Mouse (Mus musculus) CD8-positive naive resting alpha-beta T cell, adult 2 months (primary cell): Measurements from ENCODE around the gene Cntnap4.
"Not testable (repeated sequence)": the region's sequence is repeated elsewhere in the genome, so short reads cannot be mapped to it uniquely, and the experiment has no call there.

Experiments
- DNase-seq, 2 experiments: peaks; one replicate each; pipeline ENCODE4 v3.0.0; 2022; ENCODE audit warnings: low read depth in 2 of 2, low spot score in 2 of 2

Gene Cntnap4

GRCm38 (mm10) chr8:112724918-112725317, 155.1 kb downstream of the Cntnap4 start:
- no peak for DNase-seq

GRCm38 (mm10) chr8:112730583-112731432, 161.0 kb downstream of the Cntnap4 start:
- DNase-seq: no peak

GRCm38 (mm10) chr8:112735575-112735974, 165.7 kb downstream of the Cntnap4 start:
- DNase-seq: no peak

DNA sequence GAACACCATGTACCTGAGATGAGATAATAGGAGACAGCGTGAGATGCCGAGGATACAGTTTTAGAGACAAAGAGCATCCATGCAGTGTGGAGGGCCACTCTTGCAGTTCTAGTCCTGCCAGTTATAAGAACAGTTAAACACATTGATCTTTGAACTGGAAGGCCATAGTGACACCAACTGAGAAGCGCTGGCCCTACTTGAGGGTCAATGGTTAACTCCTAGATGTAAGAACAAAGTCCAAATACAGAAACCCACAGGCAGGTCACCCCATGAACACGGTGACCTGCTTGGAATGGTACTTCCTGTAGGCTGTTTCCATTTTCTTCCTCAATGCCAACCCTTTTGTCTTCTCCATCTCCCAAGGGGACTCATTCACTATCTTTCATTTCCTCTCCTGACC, 173.5 kb downstream of the Cntnap4 start:
- DNase-seq: no peak

DNA sequence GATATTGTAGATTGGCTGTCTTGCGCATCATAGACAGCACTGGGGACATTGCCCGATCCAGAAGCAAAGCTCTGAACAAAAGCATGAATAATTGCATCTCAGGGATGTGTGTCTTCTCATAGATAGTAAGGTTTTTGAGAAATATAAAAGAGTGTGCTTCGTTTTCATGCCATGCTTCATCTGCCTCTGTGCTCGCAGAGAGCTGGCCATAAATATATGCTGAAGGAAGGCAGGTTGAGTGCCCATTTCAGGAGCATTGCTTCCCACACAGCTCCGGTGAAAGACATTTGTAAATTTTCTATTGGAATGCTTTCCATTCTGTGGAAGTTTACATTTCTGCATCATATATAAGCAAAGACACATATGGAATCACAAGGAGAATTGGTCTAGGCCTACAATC, 177.5 kb downstream of the Cntnap4 start:
- DNase-seq: no peak

DNA sequence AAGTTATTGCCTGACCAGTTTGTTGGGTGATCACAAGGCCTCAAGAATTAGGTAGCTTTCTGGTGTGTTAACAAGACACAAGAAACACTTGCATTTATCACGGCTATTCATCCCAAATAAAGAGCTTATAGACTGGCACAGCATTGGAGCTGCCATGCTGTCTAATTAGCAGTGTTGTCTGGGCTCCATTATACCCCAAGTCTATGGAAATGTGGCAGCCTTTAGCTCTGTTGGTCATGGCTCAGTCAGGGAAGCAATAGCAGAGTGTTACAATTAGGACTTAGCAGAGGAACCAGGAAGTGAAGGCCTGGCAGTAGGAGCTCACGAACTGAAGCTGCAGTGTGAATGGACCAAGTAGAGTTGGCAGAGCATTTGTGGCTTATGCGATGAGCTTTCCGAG, 185.3 kb downstream of the Cntnap4 start:
- no peak for DNase-seq

DNA sequence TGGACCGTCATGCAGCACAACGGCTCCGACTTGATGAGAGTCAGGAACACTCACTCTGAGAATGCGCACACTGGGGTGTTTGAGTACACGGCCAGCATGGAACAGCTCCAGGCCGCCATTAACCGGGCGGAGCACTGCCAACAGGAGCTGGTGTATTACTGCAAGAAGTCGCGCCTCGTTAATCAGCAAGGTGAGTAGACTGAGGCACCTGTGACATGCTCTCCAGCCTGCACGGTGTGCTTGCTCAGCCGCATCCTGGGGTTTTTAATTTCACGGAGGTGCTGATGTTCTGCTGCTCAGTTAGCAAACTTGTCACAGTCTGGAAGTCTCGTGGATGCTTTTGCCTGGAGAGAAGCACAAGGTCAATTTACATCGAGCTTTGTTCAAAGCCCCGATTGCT, 233.2 kb downstream of the Cntnap4 start:
- no peak for DNase-seq

GRCm38 (mm10) chr8:112809382-112809781, 239.5 kb downstream of the Cntnap4 start:
- DNase-seq: no peak

- no peak for DNase-seq
Measured at GRCm38 (mm10) chr8:112841057-112841456, 271.2 kb downstream of the Cntnap4 start.

GRCm38 (mm10) chr8:112849541-112849940, 279.7 kb downstream of the Cntnap4 start:
- DNase-seq: not testable (repeated sequence)

GRCm38 (mm10) chr8:112906458-112907112, 336.7 kb downstream of the Cntnap4 start:
- no peak for DNase-seq

GRCm38 (mm10) chr8:112909527-112909926, 339.7 kb downstream of the Cntnap4 start:
- no peak for DNase-seq

- no peak for DNase-seq
Measured at GRCm38 (mm10) chr8:112911422-112911821, 341.6 kb downstream of the Cntnap4 start.

GRCm38 (mm10) chr8:112922151-112922550, 352.3 kb downstream of the Cntnap4 start:
- no peak for DNase-seq

DNA sequence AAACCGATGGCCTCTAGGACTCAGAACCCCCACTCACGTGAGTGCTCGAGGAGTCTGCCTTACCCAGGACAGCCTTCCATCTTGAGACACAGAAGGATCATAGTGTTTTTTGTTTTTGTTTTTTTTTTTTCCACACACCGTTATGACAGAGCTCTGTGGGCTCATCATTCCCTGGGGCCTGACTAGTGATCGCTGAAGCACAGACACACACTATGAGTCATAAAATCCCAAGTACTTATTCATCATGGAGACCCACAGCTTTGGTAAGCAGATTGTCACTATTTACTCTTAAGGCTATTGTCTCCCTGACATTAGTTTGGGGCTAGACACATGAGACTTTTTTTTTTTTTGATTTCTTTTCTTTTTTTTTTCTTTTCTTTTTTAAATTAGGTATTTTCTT, 352.9 kb downstream of the Cntnap4 start:
- no peak for DNase-seq
